Mouse (Mus musculus) stomach, postnatal 0 days (tissue): ENCODE data around the gene Mapkapk5.

ENCODE experiments used
- CTCF ChIP-seq: IDR thresholded peaks from 2 replicates; pipeline ENCODE4 v1.5.1; 2016; ENCODE audit warnings: antibody characterized with exemption, low read depth, mild to moderate bottlenecking, moderate library complexity
- EP300 ChIP-seq: optimal IDR thresholded peaks from 2 replicates; pipeline ENCODE3; 2016; ENCODE audit warnings: antibody characterized with exemption

DNA sequence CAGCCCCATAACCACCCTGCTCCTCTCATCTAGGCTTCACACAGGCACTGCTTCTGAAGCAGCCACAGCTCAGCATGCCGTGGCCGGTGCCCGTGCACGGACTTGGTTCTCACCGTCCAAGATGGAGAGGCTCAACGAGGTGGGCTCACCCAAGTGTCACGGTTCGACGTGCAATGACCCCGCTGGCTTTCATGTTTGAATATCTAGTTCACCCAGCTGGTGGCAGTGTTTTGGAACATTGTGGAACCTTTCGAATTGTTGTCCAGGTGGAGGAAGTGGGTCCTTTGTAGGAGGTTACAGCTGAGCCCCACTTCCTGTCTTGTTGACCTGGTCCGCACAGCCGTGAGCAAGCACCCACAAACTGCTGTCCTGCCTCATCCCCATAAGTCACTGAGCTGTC lies 28.4 kb upstream of the Mapkapk5 start:
- no peak for TF ChIP-seq CTCF
- no peak for TF ChIP-seq EP300
